Mouse (Mus musculus) ES-E14 (cell line): Measurements from ENCODE around the gene Ghrl.

Source experiments
- CHD2 ChIP-seq: IDR thresholded peaks from 2 replicates; pipeline ENCODE4 v1.6.1; 2014; ENCODE audit warnings: mild to moderate bottlenecking, low read depth, low read length, inconsistent platforms
- HCFC1 ChIP-seq: IDR thresholded peaks from 2 replicates; pipeline ENCODE4 v1.6.1; 2012; ENCODE audit warnings: low read length, inconsistent platforms, borderline replicate concordance; ENCODE audit not compliant: insufficient read depth
- MAFK ChIP-seq: IDR thresholded peaks from 2 replicates; pipeline ENCODE4 v1.6.1; 2014; ENCODE audit warnings: mild to moderate bottlenecking, low read depth, low read length, inconsistent platforms; ENCODE audit not compliant: insufficient read depth
- ZC3H11A ChIP-seq: IDR thresholded peaks from 2 replicates; pipeline ENCODE4 v1.6.1; 2012; ENCODE audit warnings: low read depth, mild to moderate bottlenecking, inconsistent platforms, low read length, borderline replicate concordance
- ZNF384 ChIP-seq: IDR thresholded peaks from 2 replicates; pipeline ENCODE4 v1.6.1; 2012; ENCODE audit warnings: low read depth, low read length, inconsistent platforms

- TF ChIP-seq ZNF384, result no peak
- TF ChIP-seq CHD2, result no peak
- no peak for TF ChIP-seq MAFK
- no peak for TF ChIP-seq ZC3H11A
- TF ChIP-seq HCFC1, result 0 out of 2 replicates have a peak, but pooled peaks have one; percentile 17
Measured at GRCm38 (mm10) chr6:113690400-113691083, 29.1 kb downstream of the Ghrl start.
